Mouse (Mus musculus): ENCODE results near the gene Mmp14.

Gene Mmp14

DNA sequence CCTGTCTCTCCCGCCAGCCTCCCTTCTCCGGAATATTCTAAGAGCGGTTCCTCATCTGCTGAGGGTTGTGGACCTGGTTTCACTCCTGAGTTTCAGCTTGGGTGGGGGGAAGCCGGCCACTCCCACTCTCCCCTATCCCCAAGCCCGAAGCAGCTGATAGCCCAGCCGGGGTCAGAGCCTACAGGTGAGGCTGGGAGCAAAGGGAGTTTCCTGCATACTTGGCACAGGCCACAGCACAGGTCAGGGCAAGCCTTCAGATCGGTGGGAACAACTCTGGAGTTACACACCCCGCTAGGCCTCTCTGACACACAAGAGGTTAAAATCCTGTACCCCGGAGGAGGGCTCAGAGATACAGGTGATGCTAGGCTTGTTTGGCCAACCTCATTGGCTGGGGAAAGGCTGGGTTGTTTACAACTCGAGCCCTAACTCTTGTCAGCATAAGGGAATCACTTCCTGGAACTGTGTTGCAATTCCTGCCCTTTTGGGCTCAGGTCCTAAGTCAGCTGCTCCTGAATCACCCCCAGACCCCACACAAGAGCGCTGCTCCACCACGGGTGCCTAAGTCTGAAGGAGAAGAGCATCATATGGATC lies 2.6 kb downstream of the Mmp14 start:
- in situ Hi-C loops (cut with MboI, MseI), result no loop called here

DNA sequence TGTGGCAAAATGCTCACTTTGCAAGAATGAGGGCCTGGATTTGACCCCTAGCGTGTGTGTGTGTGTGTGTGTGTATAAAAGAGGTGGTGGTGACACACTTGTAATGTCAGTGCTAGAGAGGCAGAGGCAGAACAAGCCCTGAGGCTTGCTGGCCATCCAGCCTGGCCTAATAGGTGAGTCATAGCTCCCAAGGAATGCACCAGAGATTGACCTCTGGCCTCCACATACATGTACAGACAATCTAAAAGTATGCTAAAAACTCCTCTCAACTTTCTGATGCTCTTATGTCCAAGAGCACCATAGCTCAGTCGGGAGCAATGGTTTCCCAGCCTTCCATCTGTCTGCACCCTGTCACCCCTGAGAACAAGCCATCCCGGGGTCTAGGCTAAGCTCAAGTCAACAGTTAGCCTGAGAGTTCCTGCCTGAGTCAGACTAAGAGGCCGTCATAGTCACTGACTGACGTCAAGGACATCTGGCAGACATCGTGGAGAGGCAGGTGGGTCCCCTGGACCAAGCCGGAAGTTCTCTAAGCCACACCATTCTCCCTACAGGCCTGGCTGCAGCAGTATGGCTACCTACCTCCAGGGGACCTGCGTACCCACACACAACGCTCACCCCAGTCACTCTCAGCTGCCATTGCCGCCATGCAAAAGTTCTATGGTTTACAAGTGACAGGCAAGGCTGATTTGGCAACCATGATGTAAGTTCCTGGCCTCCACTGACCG lies 3.9 kb downstream of the Mmp14 start:
- in situ Hi-C loops (cut with MboI, MseI), result no loop called here

- in situ Hi-C loops (cut with MboI, MseI), result no loop called here
These were observed 7.7 kb downstream of the Mmp14 start for GRCm38 (mm10) chr14:54439155-54439554.

DNA sequence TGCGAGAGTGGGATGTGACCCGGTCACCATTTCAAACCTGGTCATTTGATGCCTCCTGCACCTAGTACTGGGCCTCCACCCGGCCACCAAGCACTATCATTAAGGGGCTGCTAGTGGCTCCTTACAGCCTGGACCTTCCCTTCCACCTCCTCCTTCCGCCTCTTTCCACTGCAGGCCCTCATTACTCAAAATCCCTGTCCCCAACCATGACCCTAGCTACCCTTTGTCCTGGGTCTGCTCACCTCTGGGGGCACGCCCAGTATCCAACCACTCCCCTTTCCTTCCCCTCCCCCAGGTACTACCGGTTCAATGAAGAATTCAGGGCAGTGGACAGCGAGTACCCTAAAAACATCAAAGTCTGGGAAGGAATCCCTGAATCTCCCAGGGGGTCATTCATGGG lies 8.2 kb downstream of the Mmp14 start:
- in situ Hi-C loops (cut with MboI, MseI), result no loop called here

DNA sequence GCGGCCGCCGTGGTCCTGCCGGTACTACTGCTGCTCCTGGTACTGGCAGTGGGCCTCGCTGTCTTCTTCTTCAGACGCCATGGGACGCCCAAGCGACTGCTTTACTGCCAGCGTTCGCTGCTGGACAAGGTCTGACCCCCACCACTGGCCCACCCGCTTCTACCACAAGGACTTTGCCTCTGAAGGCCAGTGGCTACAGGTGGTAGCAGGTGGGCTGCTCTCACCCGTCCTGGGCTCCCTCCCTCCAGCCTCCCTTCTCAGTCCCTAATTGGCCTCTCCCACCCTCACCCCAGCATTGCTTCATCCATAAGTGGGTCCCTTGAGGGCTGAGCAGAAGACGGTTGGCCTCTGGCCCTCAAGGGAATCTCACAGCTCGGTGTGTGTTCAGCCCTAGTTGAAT lies 9.1 kb downstream of the Mmp14 start:
- in situ Hi-C loops (cut with MboI, MseI), result no loop called here

- in situ Hi-C loops (cut with MboI, MseI), result no loop called here
These were observed 10.0 kb downstream of the Mmp14 start for GRCm38 (mm10) chr14:54441365-54441764.

DNA sequence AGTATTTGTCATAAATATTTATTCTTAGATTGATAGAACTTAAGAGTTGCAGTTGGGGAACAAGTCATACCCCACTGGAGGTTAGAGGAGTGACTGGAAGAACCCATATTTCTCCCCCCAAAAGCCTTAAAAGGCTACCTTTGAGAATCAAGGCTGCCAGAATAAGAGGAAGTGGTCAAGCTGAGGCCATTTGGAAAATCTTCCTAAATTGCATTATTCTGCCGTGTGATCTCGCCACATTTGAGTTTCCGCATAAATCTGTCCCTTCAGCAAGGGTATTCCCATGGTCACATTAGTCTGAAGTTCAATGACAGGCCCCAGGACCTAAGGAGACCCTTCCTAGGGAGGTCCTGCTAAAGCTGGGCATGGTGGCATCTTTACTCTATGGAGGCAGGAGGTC lies 11.1 kb downstream of the Mmp14 start:
- in situ Hi-C loops (cut with MboI, MseI), result no loop called here

DNA sequence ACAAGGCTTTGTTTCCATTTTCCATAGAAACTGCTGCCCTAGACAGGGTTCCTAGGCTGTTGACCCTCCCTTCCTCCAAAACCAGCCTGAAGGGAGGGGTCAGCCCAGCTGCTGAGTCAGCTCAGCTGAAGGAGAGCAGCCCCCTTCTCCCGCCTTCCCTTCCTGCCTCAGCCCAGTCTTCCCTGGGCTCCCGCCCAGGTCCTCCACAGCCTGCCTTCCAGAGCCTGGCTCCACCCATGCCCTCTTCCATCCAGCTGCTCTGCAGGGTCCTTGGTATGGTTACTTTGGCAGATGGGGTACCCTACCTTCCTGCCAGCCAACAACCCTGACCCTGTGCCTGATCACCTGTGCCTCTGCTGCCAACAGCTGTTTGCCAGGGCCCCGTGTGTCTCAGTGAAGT lies 11.8 kb downstream of the Mmp14 start:
- in situ Hi-C loops (cut with MboI, MseI), result no loop called here

DNA sequence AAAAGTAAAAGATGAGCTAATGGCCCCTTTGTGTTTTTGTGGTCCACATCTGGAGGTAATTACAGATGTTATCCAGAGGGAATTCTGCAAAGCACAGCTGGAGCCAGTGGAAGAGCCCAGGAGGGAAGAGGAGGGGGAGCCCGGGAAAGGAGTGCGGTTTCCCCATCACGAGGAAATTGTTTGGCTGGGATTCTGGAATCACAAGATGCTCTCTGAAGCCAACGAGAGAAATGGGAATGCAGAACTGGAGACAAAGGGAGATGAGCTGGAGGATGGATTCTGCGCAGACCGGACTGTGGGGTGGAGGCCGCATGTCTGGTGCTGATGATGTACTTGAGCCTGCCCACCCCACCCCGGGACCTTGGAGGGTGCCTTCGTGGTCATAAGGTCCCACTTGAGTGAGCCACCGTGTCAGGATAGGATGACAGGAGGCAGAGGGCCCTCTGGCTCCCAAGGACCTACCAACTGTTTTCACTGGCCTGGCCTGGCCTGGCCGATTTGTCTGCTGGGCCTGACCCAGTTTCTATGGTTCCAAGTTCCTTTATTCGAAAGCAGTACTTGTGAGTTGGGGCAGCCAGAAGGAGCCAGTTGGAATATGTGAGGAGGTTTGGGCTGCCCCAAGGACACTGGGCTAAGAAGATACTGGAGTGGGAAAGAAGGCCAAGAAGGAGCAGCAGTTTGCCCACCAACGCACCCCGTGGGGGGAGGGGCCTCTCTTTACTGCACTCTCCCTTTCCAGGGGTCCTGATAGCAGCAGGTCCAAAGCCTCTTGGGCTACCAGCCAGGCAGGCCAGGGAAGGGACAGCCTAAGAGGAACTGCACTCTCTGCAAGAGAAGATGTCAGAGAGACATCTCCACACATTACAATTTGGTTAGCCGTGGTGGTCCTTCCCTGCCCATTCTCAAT lies 12.6 kb downstream of the Mmp14 start:
- in situ Hi-C loops (cut with MboI, MseI), result no loop called here

DNA sequence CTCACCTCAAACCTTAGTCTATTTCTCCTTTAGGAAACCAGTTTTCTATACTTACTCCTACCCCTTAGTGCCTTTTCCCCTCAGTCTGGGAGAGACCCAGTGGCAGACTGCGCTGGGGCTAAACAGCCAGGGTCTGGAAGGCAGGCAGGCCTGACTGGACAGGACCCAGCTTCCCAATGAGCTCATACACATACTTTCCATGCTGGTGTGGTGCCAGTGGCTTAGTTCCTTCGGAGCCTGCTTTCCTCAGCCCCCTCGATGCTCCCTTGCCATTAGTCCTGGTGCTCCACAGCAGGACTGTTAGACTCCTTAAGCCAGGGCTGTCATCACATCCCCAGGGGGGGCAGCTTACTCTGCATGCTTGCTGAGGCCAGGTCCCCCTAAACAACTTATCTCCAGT lies 14.1 kb downstream of the Mmp14 start:
- in situ Hi-C loops (cut with MboI, MseI), result no loop called here

DNA sequence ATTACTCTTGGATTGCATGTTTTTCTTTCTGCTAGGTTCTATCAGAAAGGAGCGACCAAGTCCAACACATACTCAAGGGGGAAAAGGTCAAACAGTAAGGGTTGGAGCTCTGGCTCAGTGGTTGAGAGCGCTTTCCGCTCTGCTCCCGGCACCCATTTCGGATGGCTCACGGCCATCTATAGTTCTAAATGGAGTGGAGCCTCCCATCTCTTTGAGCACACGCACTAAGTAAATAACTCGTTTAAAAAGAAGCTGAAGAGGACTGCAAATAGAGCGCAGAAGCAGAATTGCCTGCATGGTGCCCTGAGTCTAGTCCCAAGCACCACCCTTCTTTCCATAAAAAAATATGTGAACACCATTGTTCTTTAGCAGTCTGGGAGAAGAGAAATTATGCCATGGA lies 22.2 kb downstream of the Mmp14 start:
- in situ Hi-C loops (cut with MboI, MseI), result loop anchor here (25.0 kb wide), 1 partner anchor 216 kb away; no protein-coding TSS in a partner anchor

DNA sequence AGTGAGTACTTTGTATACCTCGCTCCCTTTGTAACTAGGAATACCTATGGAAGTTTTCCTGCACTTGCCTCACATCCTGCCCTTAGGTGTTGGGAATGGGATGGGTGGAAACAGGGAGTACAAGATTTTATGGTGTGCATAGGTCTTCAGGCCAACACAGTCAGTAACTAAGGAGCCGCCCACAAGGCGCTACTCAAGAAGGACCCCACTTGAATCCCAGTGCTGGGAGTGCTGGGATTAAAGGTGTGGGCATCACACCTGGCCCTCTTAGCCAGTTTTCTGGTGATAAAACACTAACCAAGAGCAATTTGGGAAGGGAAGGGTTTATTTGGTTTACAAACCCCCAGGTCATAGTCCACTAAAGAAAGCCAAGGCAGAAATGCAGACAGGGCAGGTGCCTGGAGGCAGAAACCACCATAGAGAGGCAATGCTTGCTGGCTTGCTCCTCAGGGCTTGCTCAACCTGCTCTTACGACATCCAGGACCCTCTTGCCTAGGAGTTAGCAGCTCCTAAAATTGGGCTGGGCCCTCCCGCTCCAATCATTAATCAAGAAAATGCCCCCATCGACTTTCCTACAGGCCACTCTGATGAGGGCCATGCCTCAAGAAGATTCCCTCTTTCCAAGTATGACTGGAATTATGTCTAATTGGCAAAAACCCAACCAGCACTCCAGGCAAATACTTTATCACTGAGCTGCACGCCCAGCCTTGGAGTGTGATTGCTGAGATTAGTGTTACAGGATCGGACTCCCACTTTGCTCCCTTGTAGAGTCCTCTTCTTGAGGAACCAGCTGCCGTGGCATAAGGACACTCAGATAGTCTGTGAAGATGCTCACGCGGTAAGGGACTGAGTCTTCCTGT lies 23.5 kb downstream of the Mmp14 start:
- in situ Hi-C loops (cut with MboI, MseI), result loop anchor here (25.0 kb wide), 1 partner anchor 218 kb away; no protein-coding TSS in a partner anchor

DNA sequence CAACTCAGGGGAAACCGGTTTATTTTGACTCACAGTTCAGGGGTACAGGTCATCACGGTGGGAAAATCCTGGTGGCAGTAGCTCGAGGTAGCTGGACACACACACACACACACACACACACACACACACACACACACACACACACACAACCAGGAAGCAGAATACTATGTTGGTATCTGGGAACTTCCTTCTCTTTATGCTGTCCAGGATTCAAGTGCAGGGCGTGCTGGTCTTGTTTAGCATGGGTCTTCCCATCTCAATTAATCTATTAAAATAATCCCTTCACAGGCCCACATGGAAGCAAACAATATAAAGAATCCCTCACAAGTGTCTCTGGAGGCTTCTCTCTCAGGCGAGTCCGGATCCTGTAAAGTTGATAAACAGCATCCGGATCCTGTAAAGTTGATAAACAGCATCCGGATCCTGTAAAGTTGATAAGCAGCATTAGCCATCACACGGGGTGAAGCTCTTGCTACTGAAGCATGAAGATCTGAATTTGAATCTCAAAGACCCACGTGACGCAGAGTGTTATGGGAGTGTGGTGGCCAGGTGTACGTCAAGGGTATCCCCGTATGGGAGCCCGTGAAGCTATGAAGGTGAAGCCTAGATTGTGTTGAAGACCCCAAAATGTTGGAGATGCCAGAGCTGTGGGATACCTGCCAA lies 26.6 kb downstream of the Mmp14 start:
- in situ Hi-C loops (cut with MboI, MseI), result loop anchor here (25.0 kb wide), 1 partner anchor 221 kb away; no protein-coding TSS in a partner anchor

- in situ Hi-C loops (cut with MboI, MseI), result loop anchor here (10.0 to 25.0 kb wide), 2 partner anchors 225 to 1353 kb away; no protein-coding TSS in a partner anchor
These were observed 30.7 kb downstream of the Mmp14 start for GRCm38 (mm10) chr14:54462146-54462545.

GRCm38 (mm10) chr14:54463108-54463958 lies 31.9 kb downstream of the Mmp14 start:
- in situ Hi-C loops (cut with MboI, MseI), result loop anchor here (10.0 to 25.0 kb wide), 2 partner anchors 226 to 1351 kb away; no protein-coding TSS in a partner anchor

- in situ Hi-C loops (cut with MboI, MseI), result loop anchor here (10.0 to 25.0 kb wide), 2 partner anchors 227 to 1351 kb away; no protein-coding TSS in a partner anchor
These were observed 32.5 kb downstream of the Mmp14 start, which contains the start of gene Lrp10 for GRCm38 (mm10) chr14:54463959-54464292. Lrp10 (plus strand) TSS chr14:54464137.

- in situ Hi-C loops (cut with MboI, MseI), result loop anchor here (5.0 to 25.0 kb wide), 3 partner anchors 48 to 1350 kb away; no protein-coding TSS in a partner anchor
These were observed 33.0 kb downstream of the Mmp14 start for GRCm38 (mm10) chr14:54464293-54465005.

- in situ Hi-C loops (cut with MboI, MseI), result loop anchor here (25.0 kb wide), 1 partner anchor 234 kb away; no protein-coding TSS in a partner anchor
These were observed 40.1 kb downstream of the Mmp14 start for GRCm38 (mm10) chr14:54471467-54471866.

GRCm38 (mm10) chr14:54472671-54473070 lies 41.3 kb downstream of the Mmp14 start:
- in situ Hi-C loops (cut with MboI, MseI), result loop anchor here (25.0 kb wide), 1 partner anchor 235 kb away; no protein-coding TSS in a partner anchor

All from T-helper 1 cell (primary cell).